Mouse (Mus musculus): ENCODE results near the gene Pgm5. TPM values are rescaled to one million over a fixed set of nuclear protein-coding genes. Genes with fewer than 3 reads are reported as not detected.

Gene Pgm5
- polyA plus RNA-seq, 1 experiment from 2014 or later: 0.54 TPM

GRCm38 (mm10) chr19:24785898-24786297 is 75.8 kb downstream of the Pgm5 start:
- WGBS: 85% methylated on average over 8 of the region's 8 CpGs
- no peak for DNase-seq (ENCODE audit: low spot score)
- H3K9me3 ChIP-seq (replicated peaks): no peaks in the 10 kb centered on the region
- 0 out of 2 replicates have a peak, but pooled peaks cover 3% of the 10 kb centered on the region for H3K27me3 ChIP-seq (ENCODE audit: low read depth, poor library complexity, severe bottlenecking)
- H3K4me3 ChIP-seq: no peak overlapping the region
- H3K36me3 ChIP-seq: no peaks in the 10 kb centered on the region
- peaks cover 39% of the 10 kb centered on the region for H3K4me1 ChIP-seq
- no peak overlapping the region for H3K27ac ChIP-seq

DNA sequence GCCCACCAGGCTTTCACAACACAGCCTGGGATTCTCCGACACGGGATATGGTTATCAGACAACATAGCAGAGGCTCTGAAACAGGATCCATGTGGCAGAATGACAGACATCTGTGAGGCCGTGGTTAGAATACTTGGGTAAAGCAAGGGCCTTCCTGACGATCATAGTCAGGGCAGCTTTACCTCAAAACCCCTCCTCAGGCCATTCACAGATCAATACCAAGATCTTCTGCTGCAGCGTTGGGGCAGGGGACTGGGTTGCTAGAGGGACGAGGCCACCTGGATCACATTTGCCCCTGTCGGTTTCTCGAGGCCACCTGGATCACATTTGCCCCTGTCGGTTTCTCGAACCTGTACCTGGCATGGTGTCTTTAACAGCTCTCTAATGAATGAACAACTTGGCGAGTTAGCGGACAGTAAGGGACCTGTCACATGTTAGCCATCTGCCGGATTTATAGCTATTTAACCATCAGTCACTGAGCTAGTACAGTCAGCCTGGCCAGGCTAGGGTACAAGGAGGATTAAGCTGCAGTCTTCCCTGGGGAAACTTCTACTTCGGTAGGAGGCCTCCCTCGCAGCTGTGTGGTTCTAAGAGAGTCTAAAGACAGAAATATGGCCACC is 76.5 kb downstream of the Pgm5 start:
- peak; percentile 74 for DNase-seq (ENCODE audit: low spot score)
- H3K9me3 ChIP-seq (replicated peaks): no peaks in the 10 kb centered on the region
- peak overlapping the region; percentile 34; the same call in 1 of the 2 replicates for H3K27ac ChIP-seq
- no peaks in the 10 kb centered on the region for H3K36me3 ChIP-seq
- peaks cover 46% of the 10 kb centered on the region for H3K4me1 ChIP-seq
- 32% methylated on average over 15 of the region's 15 CpGs for WGBS
- peak overlapping the region; percentile 7; the same call in 1 of the 2 replicates for H3K4me3 ChIP-seq
- H3K27me3 ChIP-seq (ENCODE audit: low read depth, poor library complexity, severe bottlenecking): 0 out of 2 replicates have a peak, but pooled peaks cover 3% of the 10 kb centered on the region

DNA sequence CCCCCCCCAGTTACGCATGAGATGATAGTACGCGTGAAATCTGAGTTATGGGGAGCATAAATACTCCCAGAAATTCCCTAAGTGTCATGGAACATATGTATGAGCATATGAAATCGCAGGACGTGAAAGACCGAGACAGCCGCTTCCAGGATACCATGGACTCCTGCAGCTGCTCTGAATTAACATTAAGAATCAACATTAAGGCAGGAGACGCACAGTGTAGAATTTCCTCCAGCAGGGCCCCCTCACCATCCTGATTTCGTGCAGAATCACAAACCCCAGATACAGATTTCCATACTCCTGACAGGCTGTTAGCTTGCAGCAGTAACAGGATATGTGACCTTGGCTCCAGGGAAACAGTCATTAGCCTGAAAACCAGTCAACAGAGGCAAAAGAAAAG is 77.9 kb downstream of the Pgm5 start:
- H3K36me3 ChIP-seq: no peaks in the 10 kb centered on the region
- H3K4me3 ChIP-seq: no peak overlapping the region
- no peaks in the 10 kb centered on the region for H3K9me3 ChIP-seq (replicated peaks)
- H3K27ac ChIP-seq: no peak overlapping the region
- H3K4me1 ChIP-seq: peaks cover 55% of the 10 kb centered on the region
- DNase-seq (ENCODE audit: low spot score): peak; percentile 50
- H3K27me3 ChIP-seq (ENCODE audit: low read depth, poor library complexity, severe bottlenecking): 0 out of 2 replicates have a peak, but pooled peaks cover 3% of the 10 kb centered on the region
- WGBS: 55% methylated on average over 9 of the region's 9 CpGs

DNA sequence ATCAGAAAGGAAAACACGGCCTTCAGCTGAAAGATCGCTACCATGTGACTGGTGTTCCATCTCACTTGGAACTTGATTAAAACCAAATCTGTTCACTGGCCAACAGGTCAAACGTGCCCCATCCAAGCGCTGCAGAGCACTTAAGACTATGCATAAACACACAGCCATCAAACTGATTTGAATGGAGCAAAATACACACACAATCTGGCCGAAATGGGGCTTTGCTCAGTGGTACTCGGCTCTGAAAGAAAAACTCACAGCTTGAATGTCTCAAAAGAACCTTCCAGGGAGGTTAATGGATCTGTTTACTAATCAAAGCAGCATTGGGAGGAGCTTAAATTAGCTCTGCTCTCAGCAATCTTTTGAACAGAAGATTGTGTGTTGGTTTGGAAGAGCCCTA is 81.7 kb downstream of the Pgm5 start:
- no peaks in the 10 kb centered on the region for H3K36me3 ChIP-seq
- H3K27ac ChIP-seq: no peak overlapping the region
- H3K4me3 ChIP-seq: no peak overlapping the region
- no peaks in the 10 kb centered on the region for H3K27me3 ChIP-seq (ENCODE audit: low read depth, poor library complexity, severe bottlenecking)
- no peak for DNase-seq (ENCODE audit: low spot score)
- WGBS: 43% methylated on average over 6 of the region's 6 CpGs
- H3K4me1 ChIP-seq: peaks cover 40% of the 10 kb centered on the region
- H3K9me3 ChIP-seq (replicated peaks): no peaks in the 10 kb centered on the region

DNA sequence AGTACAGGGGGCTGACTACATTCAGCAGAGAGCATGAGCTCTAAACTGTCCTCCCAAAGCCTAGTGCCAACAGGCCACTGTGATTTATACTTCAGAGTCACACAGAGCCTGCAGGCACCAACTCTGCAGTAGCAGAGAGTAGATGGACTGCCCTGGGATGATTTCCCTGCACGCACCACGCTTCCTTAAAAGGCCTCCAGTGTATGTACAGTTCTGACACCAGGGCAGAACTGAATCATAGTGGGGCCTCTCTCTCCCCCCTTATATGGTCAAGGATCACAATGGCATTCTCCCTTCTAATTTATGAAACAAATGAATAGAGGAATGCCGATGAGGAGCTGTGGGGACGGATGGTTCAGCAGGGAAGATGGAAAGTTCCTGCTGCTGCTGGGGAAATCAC is 91.3 kb downstream of the Pgm5 start:
- Histone ChIP-seq H3K36me3 (no peaks in the 10 kb centered on the region), H3K4me1 (peaks cover 4% of the 10 kb centered on the region), H3K27ac (no peak overlapping the region), H3K4me3 (no peak overlapping the region), H3K9me3 (replicated peaks) (no peaks in the 10 kb centered on the region), H3K27me3 (ENCODE audit: low read depth, poor library complexity, severe bottlenecking) (no peaks in the 10 kb centered on the region)
- 88% methylated on average over 4 of the region's 4 CpGs for whole genome bisulfite sequencing
- no peak for DNase-seq (ENCODE audit: low spot score)

GRCm38 (mm10) chr19:24767401-24767800 is 94.3 kb downstream of the Pgm5 start:
- no peaks in the 10 kb centered on the region for H3K27me3 ChIP-seq (ENCODE audit: low read depth, poor library complexity, severe bottlenecking)
- H3K27ac ChIP-seq: no peak overlapping the region
- H3K9me3 ChIP-seq (replicated peaks): no peaks in the 10 kb centered on the region
- DNase-seq (ENCODE audit: low spot score): no peak
- no peaks in the 10 kb centered on the region for H3K36me3 ChIP-seq
- H3K4me3 ChIP-seq: no peak overlapping the region
- peaks cover 11% of the 10 kb centered on the region for H3K4me1 ChIP-seq
- 94% methylated on average over 6 of the region's 6 CpGs for WGBS

DNA sequence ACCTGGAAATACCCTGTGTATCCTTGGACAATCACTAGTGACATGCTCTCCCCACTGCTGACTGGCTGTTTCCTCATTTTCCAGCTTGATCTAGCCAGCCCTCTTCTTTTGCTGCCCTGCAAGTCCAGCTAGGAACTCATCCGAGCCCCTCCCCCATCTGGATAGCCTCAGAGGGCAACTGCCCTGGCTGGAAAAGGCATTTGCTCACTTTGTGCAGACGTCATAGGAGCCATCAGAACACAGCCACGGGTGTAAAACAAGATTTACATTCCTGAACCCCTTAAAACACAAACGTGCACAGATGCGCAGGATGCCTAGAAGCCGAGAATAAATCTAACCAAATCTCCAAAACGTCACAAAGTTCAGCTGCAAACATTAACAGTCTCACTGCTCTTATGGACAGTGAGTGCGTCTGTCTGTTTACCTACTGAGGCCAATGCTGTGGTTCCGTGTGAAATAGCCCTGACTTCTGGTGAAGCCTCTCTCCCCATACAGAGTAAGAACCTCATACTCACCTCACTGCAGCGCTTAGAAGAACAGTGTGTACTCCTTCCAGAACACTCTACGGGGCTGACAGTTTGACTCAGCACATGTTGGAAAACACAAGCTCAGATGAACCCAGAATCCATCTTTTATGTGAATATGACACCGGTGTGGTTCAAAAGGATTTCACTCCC is 99.0 kb downstream of the Pgm5 start:
- Histone ChIP-seq H3K4me3 (no peak overlapping the region), H3K4me1 (peaks cover 9% of the 10 kb centered on the region), H3K9me3 (replicated peaks) (no peaks in the 10 kb centered on the region), H3K27ac (no peak overlapping the region), H3K36me3 (no peaks in the 10 kb centered on the region), H3K27me3 (ENCODE audit: low read depth, poor library complexity, severe bottlenecking) (no peaks in the 10 kb centered on the region)
- 61% methylated on average over 12 of the region's 12 CpGs for WGBS
- DNase-seq (ENCODE audit: low spot score): no peak

DNA sequence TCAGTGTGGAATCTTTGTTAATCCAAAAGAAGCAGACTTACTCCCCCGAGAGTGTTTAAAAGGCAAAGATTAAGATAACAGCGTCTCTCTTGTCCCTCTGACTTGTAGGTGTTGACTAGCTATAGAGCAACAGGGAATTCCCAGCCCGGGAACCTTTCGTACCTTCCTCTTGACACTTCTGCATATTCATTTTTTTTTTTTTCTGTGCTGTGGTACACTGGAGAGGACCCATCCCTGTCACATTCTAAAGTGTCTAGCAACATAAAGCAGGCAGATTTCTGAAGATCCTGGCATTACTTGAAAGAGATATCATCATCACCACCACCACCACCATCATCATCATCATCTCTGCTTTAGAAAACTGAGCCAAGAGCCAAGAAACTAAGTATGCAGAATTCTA is 105.0 kb downstream of the Pgm5 start:
- WGBS: 82% methylated on average over 4 of the region's 4 CpGs
- H3K9me3 ChIP-seq (replicated peaks): no peaks in the 10 kb centered on the region
- DNase-seq (ENCODE audit: low spot score): no peak
- no peak overlapping the region for H3K4me3 ChIP-seq
- no peaks in the 10 kb centered on the region for H3K36me3 ChIP-seq
- no peak overlapping the region for H3K27ac ChIP-seq
- no peaks in the 10 kb centered on the region for H3K27me3 ChIP-seq (ENCODE audit: low read depth, poor library complexity, severe bottlenecking)
- H3K4me1 ChIP-seq: peaks cover 26% of the 10 kb centered on the region

GRCm38 (mm10) chr19:24754440-24754785 is 107.2 kb downstream of the Pgm5 start:
- no peak for DNase-seq (ENCODE audit: low spot score)
- Histone ChIP-seq H3K27me3 (ENCODE audit: low read depth, poor library complexity, severe bottlenecking) (no peaks in the 10 kb centered on the region), H3K4me3 (no peak overlapping the region), H3K4me1 (peaks cover 26% of the 10 kb centered on the region), H3K36me3 (no peaks in the 10 kb centered on the region), H3K27ac (no peak overlapping the region), H3K9me3 (replicated peaks) (no peaks in the 10 kb centered on the region)
- 66% methylated on average over 3 of the region's 3 CpGs for WGBS

DNA sequence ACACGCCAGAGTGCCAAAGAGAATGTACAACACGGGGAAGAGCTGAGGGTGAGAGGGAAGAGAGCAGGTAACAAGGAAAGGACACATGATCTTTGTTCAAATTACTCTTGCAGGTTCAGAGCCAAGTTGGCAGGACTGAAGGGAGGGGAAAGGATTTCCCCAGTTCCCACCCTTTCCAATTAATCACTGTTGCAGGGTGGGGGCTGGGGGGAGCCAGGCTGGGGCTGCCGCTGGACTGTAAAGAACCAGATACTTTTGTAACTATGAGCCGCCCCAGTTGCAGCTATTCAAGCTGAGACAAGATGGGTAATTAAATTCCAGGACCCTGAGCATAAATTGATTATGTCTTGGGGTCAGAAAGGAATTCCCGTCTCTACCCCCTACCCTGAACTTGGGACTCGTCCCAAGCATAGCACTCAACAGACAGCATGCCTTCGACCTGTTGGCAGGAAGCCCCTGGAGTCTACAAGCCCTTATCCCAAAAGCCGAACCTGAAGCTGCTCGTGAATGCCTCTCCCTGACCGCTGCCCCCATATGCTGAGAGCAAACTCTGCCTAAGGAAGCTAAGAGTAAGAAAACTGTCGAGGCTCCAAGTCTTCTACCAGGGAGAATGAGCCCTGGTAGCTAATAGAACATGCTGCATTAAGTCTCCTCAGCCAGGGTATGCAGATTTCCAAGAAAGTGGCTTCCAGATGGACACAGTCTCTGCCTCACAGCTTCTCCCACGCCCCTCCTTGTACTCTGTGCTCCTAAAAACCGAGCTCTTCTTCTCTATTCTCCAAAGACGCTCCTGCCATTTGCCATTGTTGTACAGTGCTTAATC is 107.8 kb downstream of the Pgm5 start:
- no peak for DNase-seq (ENCODE audit: low spot score)
- peaks cover 26% of the 10 kb centered on the region for H3K4me1 ChIP-seq
- 57% methylated on average over 14 of the region's 14 CpGs for WGBS
- no peaks in the 10 kb centered on the region for H3K36me3 ChIP-seq
- no peak overlapping the region for H3K27ac ChIP-seq
- H3K9me3 ChIP-seq (replicated peaks): no peaks in the 10 kb centered on the region
- no peaks in the 10 kb centered on the region for H3K27me3 ChIP-seq (ENCODE audit: low read depth, poor library complexity, severe bottlenecking)
- H3K4me3 ChIP-seq: no peak overlapping the region

DNA sequence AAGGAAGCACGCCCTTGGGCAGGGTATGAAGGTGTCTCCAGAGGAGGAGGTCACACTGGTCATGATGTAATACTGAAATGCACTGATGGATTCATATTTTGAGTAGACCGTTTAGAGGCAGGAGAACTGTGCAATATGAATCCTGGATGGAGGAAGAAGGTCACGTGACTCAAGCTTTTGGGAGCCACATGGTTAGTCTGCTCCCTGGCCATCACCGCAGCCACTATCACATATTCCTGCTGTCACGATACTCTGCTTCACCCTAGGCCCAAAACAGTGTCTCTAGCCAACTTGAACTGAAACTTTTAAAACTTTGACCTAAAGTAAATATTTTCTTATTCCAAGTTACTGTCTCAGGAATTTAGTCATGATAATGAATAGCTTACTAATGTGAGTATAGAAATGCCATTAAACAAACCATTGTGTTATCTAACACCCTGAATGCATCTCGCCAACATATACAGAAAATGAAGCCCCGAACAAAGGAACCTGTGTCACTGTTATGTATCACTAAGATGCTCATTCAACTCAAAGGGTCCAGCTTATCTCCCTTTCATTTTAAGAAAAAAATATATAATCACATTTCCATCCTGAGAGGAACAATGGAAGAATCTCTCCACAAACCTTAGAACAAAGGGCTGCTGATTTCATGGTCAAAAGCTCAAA is 108.6 kb downstream of the Pgm5 start:
- Histone ChIP-seq H3K27me3 (ENCODE audit: low read depth, poor library complexity, severe bottlenecking) (no peaks in the 10 kb centered on the region), H3K4me1 (peaks cover 26% of the 10 kb centered on the region), H3K36me3 (no peaks in the 10 kb centered on the region), H3K27ac (no peak overlapping the region), H3K9me3 (replicated peaks) (no peaks in the 10 kb centered on the region), H3K4me3 (no peak overlapping the region)
- 91% methylated on average over 7 of the region's 7 CpGs for WGBS
- DNase-seq (ENCODE audit: low spot score): no peak

DNA sequence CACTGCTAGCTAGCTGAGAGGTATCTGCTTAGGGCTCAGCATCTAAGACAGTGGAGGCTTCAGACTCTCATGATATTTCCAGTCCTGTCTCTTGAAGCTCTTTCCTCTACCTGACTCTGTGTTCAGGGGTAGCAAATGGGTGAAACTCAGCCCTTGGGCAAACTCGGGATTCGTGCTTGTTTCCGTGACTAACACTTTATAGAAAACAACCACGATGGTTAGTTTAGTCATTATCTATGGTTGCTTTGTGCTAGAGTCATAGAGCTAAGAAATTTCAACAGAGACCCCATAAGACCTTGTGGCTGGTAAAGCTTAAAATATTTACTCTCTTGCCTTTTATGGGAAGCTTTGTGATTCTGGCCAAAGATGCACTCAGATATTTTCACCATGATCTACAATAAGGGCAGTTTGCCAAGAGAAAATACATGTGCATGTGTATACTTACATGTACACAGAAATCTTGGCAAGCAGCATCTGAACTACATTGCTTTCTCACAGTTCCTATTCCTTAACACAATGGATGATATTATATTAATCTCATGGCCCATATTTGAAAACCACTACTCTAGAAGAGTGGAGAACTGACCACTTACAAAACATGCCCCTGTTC is 115.3 kb downstream of the Pgm5 start:
- Histone ChIP-seq H3K4me3 (no peak overlapping the region), H3K36me3 (no peaks in the 10 kb centered on the region), H3K9me3 (replicated peaks) (no peaks in the 10 kb centered on the region), H3K27me3 (ENCODE audit: low read depth, poor library complexity, severe bottlenecking) (no peaks in the 10 kb centered on the region), H3K27ac (no peak overlapping the region), H3K4me1 (no peaks in the 10 kb centered on the region)
- no peak for DNase-seq (ENCODE audit: low spot score)
- 93% methylated on average over 4 of the region's 4 CpGs for WGBS

All from limb, embryonic 10.5 days (tissue).